Mouse (Mus musculus) adrenal gland, postnatal 36 days (tissue): ENCODE measurements around the gene Thoc3. TPM values are rescaled to one million over a fixed set of nuclear protein-coding genes. Genes with fewer than 3 reads are reported as not detected.

Experiments used
- DNase-seq, 2 experiments: peaks; one replicate each; pipeline ENCODE4 v3.0.0; 2021; ENCODE audit warnings: mixed read lengths in 1 of 2
- long read RNA-seq, 2 experiments: library from polyadenylated mRNA; stranded (forward); transcript quantifications; one replicate each; pipeline ENCODE4 v2.0.0; 2021; ENCODE audit warnings: borderline sequencing depth in 2 of 2
- total RNA-seq, 2 experiments: library from RNA; stranded (reverse); gene quantifications; 2 replicates each; pipeline ENCODE4 v1.2.3; 2021

Gene Thoc3
- total RNA-seq, result 10 to 100 TPM; 43.0 to 47.3 TPM
- long read RNA-seq, experiment 1, transcript Thoc3-201 (6 exons, 2,335 nt), result major isoform, 96 of 105 reads
- long read RNA-seq, experiment 1, partial matches to known transcripts, result 6 of 105 reads
- long read RNA-seq, experiment 1, other reads (novel, unspliced or antisense), result 3 of 105 reads
- long read RNA-seq, experiment 2, transcript Thoc3-201 (6 exons, 2,335 nt), result major isoform, 30 of 33 reads
- long read RNA-seq, experiment 2, partial matches to known transcripts, result 3 of 33 reads
- long read RNA-seq, experiment 2, other reads (novel, unspliced or antisense), result 0 of 33 reads

- peak; percentile 94 to 95 for DNase-seq
These were observed at the start of gene Thoc3 for GRCm38 (mm10) chr13:54468098-54469011. Thoc3 (minus strand) TSS chr13:54468849.

DNA sequence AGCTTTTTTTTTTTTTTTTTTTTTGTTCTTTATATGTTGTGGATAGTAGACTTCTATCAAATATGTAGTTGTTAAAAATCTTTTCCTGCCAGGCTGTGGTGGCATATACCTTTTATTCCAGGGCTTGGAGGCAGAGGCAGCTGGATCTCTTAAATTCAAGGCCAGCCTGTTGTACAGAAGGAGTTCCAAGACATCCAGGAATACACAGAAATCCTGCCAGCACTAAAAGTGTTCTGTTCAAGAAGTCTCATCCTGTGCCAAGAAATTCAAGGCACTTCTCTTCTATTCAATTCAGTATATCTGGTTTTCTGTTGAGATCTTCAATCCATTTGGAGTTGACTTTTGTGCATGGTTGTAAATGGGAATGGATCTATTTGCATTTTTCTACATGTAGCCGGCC lies 37.3 kb upstream of the Thoc3 start:
- no peak for DNase-seq

DNA sequence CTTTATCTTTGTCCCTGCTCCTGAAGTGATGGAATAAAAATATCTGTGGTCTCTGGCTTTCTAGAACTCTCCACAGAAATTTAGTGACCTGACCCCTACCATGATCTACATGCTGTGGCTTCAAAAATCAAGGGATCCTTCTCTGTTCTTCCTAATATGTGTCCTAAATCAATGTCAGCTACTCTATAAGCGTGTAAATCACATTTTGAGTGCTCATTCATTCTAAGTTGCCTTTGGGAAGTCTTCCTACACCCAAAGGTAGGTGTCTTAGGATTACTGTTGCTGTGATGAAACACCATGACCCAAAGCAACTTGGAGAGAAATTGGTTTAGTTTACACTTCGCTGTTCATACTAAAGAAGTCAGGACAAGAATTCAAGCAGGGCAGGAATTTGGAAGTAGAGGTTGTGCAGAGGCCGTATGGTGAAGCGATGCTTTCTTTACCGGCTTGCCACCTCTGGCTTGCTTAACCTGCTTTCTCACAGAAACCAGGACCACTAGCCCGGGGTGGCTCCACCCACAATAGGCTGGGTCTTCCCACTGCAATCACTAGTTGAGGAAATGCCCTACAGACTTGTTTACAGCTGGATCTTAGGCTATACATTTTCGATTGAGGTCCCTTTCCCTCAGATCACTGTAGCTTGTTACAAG lies 36.1 kb upstream of the Thoc3 start:
- DNase-seq, result peak in 1 of 2 experiments; percentile 12

- DNase-seq, result peak; percentile 87 to 92
These were observed 35.2 kb upstream of the Thoc3 start, which contains the start of gene Simc1 for GRCm38 (mm10) chr13:54503604-54504521. Simc1 (plus strand) TSS chr13:54503779.

GRCm38 (mm10) chr13:54503278-54503603 lies 34.6 kb upstream of the Thoc3 start:
- DNase-seq, result no peak

GRCm38 (mm10) chr13:54501957-54502690 lies 33.5 kb upstream of the Thoc3 start:
- peak; percentile 52 to 67 for DNase-seq

- DNase-seq, result no peak
These were observed 32.7 kb upstream of the Thoc3 start for GRCm38 (mm10) chr13:54501352-54501751.

DNA sequence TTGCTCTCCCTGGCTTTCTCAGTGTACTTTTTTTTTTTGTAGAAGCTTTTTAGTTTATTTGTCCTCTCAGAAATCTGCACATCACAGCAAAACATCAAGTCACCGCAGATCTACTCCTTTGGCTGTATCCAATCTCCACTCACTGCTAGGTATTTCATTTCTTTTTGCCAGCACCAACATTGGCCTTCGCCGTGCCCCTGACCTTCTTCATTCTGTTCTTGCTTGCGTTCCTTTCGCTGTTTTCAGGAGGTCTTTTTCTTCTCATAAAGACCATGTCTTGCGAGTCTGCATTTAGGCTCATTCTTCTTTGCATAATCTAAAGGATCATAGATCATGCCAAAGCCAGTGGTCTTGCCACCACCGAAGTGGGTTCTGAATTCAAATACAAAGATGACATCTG lies 30.9 kb upstream of the Thoc3 start:
- DNase-seq, result peak; percentile 15 to 44

DNA sequence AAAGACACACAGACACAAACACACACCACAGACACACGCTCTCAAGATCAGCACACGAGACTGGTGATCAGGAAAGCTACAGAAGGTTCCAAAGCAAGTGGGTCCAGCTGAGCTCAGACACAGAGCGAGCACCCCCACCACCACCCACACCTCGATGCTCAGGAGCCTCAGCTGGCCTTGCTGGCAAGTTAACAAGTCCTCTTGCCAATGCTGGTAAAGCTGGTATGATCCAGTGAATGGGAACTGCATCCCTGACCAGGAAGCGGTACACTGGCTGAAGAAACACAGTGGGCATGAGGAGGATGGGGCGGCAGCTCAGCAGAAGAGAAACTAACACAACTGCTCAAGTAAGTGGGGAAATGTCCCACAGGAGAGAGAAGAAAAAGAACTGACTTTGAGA lies 22.7 kb upstream of the Thoc3 start:
- DNase-seq, result no peak

- no peak for DNase-seq
These were observed 21.8 kb upstream of the Thoc3 start for GRCm38 (mm10) chr13:54490411-54490810.

- DNase-seq, result no peak
These were observed 12.8 kb upstream of the Thoc3 start for GRCm38 (mm10) chr13:54481498-54481897.

- no peak for DNase-seq
These were observed 10.6 kb upstream of the Thoc3 start for GRCm38 (mm10) chr13:54479286-54479685.

DNA sequence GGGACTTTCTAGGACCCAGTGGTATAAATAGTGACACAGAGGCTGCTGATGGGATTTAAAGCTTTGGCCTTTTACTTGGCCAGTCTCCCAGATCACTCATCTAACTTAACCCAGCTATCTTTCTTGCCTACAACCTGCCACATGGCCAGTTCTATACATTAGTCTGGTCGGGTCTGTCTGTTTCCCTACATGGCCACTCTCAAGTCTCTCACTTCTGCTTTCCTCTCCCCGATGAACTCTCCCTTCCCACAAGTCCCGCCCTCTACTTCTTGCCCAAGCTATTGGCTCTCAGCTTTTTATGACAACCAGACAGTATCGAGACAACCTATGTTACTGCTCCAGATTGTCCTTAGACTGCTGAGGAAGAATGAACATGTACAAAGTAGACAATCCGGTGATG lies 7.1 kb upstream of the Thoc3 start:
- no peak for DNase-seq

- DNase-seq, result peak; percentile 5 to 40
These were observed 6.3 kb upstream of the Thoc3 start for GRCm38 (mm10) chr13:54474996-54475395.

DNA sequence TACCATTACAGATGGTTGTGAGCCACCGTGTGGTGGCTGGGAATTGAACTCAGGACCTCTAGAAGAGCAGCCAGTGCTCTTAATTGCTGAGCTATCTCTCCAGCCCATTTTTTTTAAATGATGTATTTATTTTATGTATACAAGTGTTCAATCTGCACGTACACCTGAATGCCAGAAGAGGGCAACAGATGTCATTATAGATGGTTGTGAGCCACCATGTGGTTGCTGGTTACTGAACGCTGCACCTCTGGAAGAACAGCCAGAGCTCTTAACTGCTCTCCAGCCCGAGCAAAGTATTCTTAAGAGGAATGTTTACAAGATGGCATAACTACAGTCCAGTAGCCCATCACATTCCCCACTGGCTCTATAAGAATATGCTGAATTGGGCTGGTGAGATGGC lies 3.3 kb upstream of the Thoc3 start:
- DNase-seq, result no peak

DNA sequence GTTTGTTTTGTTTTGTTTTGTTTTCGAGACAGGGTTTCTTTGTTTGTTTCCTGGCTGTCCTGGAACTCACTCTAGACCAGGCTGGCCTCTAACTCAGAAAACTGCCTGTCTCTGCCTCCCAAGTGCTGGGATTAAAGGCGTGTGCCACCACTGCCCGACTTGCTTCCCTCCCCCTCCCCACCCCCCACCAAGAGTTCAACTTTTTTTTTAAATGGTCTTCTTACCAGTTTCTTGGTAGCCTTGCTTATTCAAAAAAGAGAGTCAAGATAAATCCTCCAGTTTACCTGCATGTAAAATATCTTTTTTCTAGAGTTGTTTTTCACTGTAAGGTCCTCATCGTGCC lies 334 bp upstream of the Thoc3 start:
- DNase-seq, result no peak

DNA sequence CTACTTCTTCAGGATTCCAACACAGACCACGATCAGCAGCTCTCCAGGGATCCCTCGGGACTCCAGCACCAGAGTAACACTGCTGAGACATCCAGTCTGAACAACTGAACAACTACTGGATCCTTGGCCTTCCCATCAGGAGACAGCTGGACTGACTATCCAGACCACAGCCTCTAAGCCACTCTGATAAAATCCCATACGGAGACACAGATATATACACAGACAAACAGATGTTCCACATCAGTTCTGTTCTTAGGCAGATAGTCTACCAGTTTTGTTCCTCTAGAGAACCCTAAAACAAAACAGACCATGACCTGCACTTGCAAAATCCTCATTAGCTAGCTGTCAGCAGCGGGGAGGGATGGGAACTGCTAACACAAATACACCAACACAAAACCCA lies 9.4 kb downstream of the Thoc3 start:
- DNase-seq, result no peak

DNA sequence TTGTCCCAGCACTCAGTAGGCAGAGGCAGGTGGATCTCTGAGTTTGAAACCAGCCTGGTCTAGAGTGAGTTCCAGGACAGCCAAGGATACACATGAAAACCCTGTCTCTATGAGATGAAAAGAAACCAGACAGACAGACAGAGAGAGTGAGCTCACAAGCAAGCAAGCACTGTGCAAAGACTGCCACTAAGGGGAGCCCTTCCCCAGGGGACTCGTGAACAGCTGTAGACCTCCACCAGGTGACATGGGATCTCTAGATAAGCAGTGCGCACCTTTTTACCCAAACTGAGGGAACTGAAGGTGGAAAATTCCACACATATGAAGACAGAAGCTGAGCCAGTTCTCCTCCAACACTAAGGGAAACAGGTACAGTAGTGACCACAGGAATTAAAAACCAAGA lies 11.6 kb downstream of the Thoc3 start:
- peak; percentile 36 to 51 for DNase-seq

DNA sequence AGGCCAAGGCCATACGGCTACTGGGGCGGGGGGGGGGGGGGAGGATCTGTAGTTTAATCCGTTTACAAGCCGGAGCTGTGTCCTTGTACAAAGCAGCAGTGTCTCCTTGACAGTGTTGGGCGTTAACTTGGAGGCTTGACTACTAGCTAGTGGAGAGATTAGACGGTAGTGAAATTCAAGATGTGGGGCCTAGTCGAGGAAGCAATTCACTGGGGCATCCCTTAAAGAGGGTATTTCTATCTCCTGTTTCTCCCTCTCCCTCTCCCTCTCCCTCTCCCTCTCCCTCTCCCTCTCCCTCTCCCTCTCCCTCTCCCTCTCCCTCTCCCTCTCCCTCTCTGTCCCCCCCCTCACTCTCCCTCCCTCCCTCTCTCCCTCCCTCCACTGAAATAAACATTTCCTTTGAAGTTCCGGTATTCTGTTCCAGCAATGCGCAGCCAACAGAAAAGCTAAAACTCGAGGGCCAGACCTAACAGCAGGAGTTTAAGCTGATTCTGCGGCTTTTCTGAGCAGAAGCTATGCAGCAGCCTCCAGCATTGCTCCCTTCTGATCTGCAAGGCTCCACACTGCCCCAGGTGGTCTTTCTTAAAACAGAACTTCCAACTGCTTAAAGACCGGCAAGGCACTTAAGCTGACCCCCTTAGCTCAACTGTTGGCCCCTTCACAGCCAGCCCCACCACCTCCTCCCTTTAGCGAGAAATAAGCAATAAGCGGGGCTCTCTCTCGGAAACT lies 21.0 kb downstream of the Thoc3 start:
- DNase-seq, result peak in 1 of 2 experiments; percentile 24
